Mouse (Mus musculus): ENCODE data around the gene Dnajb1. TPM values are rescaled to one million over a fixed set of nuclear protein-coding genes. Genes with fewer than 3 reads are reported as not detected.
A peak's percentile ranks its signal among the peaks of the same experiment; 100 is the strongest.

The Dnajb1 gene
- polyA plus RNA-seq, 1 experiment: 32.2 TPM

DNA sequence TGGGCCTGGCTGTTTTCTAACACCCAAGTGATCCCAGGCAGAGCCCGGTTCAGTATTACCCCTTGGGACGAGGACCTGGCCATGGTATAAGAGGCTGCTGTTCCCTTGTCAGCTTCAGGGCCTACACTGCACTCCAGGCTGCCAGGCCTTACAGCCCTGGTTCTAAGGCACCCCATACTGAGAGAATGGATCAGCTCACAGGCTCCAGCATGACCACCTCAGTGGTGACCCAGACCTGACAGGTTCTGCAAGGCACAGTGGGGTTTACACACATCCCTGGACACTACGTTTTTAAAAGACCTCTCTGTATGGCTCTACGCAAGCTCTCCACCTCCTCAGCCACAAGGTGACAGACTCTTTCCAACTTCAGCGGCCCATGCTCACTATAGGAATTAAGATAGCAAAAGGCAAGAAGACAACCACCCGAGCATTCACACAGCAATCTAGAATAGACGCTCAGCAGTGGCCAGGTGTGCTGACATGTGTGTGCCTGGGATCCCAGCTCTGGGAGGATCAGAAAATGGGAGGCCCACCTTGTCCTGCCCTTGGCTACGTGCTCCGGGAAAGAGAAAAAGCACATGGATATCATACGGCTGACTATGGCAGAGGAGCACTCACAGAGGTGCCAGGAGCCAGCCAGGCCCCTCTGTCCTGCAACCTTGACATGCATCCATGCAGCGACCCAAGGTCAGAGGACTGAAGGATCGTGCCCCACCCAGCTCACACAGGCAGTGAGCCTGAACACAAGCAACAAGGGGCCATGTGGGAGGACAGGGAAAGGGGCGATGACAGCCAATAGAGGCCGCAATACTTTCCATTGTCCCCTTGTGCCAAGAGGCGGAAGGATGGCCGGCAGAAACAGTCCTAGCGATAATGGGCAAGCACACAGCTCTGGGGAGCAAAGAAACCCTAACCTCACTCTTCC, 29.6 kb upstream of the Dnajb1 start:
- Histone ChIP-seq H3K4me3 (ENCODE audit: insufficient read depth, low read depth, low read length) (no peak overlapping the region), H3K27ac (ENCODE audit: insufficient read depth, low read depth, low read length) (no peak overlapping the region), H3K4me1 (ENCODE audit: control insufficient read depth, insufficient read depth, low read length) (peaks cover 51% of the 10 kb centered on the region), H3K36me3 (ENCODE audit: control insufficient read depth, insufficient read depth, low read length) (no peaks in the 10 kb centered on the region), H3K27me3 (replicated peaks; ENCODE audit: control insufficient read depth, insufficient read depth, low read length) (no peaks in the 10 kb centered on the region)
- no peak for DNase-seq
- 60% methylated on average over 17 of the region's 17 CpGs for WGBS
- TF ChIP-seq POLR2A (IDR thresholded peaks at IDR 0.05; ENCODE audit: low read depth, low read length) (no peak), CTCF (conservative IDR thresholded peaks at IDR 0.05; ENCODE audit: insufficient read depth, insufficient read length, low read depth, low read length) (no peak)

DNA sequence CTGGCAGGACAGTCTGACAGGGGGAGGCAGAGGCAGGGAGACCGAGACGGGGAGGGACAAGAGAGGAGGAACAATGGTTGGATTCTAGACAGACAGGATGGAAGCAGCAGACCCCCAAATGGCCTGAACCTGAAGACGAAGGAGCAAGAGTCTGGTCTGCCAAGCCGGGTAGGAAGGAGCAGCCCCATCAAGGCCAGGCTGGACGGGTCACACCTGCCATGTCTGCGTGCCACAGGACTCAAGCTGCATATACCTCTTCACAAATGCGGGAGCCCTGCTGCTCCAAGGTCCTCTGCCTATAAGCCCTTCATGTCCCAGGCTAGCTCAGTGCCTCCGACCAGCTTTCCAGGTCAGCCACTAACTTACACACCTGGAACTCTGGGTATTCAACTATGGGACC, 28.3 kb upstream of the Dnajb1 start:
- Histone ChIP-seq H3K27me3 (replicated peaks; ENCODE audit: control insufficient read depth, insufficient read depth, low read length) (no peaks in the 10 kb centered on the region), H3K36me3 (ENCODE audit: control insufficient read depth, insufficient read depth, low read length) (no peaks in the 10 kb centered on the region), H3K4me3 (ENCODE audit: insufficient read depth, low read depth, low read length) (no peak overlapping the region), H3K27ac (ENCODE audit: insufficient read depth, low read depth, low read length) (no peak overlapping the region), H3K4me1 (ENCODE audit: control insufficient read depth, insufficient read depth, low read length) (peaks cover 46% of the 10 kb centered on the region)
- no peak for DNase-seq
- no peak for TF ChIP-seq POLR2A (IDR thresholded peaks at IDR 0.05; ENCODE audit: low read depth, low read length)
- TF ChIP-seq CTCF (conservative IDR thresholded peaks at IDR 0.05; ENCODE audit: insufficient read depth, insufficient read length, low read depth, low read length): no peak
- 80% methylated on average over 8 of the region's 8 CpGs for WGBS

DNA sequence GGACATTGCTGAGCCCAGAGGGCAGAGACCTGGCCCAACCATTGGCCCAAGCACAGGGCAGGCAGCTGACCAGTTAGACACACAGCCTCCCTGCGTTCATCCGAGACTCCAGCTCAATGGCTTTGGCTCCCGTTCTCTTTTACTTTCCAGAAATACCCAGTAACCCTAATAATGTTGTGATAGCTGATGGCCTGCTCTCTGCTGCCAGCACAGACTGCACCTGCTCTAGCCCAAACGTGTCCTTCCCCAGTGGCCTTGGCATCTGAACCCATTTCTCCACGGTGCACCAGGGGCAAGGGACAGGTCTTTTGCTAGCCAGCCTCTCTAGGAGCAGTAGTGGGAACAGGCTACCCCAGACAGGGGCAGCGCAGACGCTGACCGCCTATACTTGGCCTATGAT, 27.2 kb upstream of the Dnajb1 start:
- H3K27me3 ChIP-seq (replicated peaks; ENCODE audit: control insufficient read depth, insufficient read depth, low read length): no peaks in the 10 kb centered on the region
- H3K4me1 ChIP-seq (ENCODE audit: control insufficient read depth, insufficient read depth, low read length): peaks cover 48% of the 10 kb centered on the region
- no peak overlapping the region for H3K27ac ChIP-seq (ENCODE audit: insufficient read depth, low read depth, low read length)
- no peaks in the 10 kb centered on the region for H3K36me3 ChIP-seq (ENCODE audit: control insufficient read depth, insufficient read depth, low read length)
- TF ChIP-seq POLR2A (IDR thresholded peaks at IDR 0.05; ENCODE audit: low read depth, low read length) (no peak), CTCF (conservative IDR thresholded peaks at IDR 0.05; ENCODE audit: insufficient read depth, insufficient read length, low read depth, low read length) (no peak)
- no peak for DNase-seq
- WGBS: 50% methylated on average over 8 of the region's 8 CpGs
- no peak overlapping the region for H3K4me3 ChIP-seq (ENCODE audit: insufficient read depth, low read depth, low read length)

DNA sequence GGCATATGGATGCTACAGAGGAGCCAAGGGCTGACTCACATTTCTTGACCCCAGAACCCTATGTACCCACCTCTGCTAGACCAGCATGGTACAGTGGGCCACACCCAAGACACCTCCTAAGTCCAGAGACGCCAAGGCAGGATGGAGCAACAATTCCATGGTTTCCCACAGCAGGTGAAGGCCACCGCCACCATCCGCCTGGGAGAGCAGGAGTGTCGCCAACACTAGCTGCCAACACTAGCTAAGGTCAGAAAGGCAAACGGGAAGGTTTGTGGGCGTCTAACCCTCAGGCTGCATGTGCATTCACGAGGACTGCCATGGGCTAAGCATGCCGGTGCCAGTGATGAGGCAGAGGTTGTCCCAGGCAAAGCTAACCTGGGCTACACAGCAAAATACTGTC, 25.8 kb upstream of the Dnajb1 start:
- DNase-seq: no peak
- TF ChIP-seq CTCF (conservative IDR thresholded peaks at IDR 0.05; ENCODE audit: insufficient read depth, insufficient read length, low read depth, low read length) (no peak), POLR2A (IDR thresholded peaks at IDR 0.05; ENCODE audit: low read depth, low read length) (no peak)
- no peak overlapping the region for H3K4me3 ChIP-seq (ENCODE audit: insufficient read depth, low read depth, low read length)
- WGBS: 55% methylated on average over 8 of the region's 8 CpGs
- no peak overlapping the region for H3K27ac ChIP-seq (ENCODE audit: insufficient read depth, low read depth, low read length)
- H3K4me1 ChIP-seq (ENCODE audit: control insufficient read depth, insufficient read depth, low read length): peaks cover 39% of the 10 kb centered on the region
- H3K27me3 ChIP-seq (replicated peaks; ENCODE audit: control insufficient read depth, insufficient read depth, low read length): no peaks in the 10 kb centered on the region
- no peaks in the 10 kb centered on the region for H3K36me3 ChIP-seq (ENCODE audit: control insufficient read depth, insufficient read depth, low read length)

DNA sequence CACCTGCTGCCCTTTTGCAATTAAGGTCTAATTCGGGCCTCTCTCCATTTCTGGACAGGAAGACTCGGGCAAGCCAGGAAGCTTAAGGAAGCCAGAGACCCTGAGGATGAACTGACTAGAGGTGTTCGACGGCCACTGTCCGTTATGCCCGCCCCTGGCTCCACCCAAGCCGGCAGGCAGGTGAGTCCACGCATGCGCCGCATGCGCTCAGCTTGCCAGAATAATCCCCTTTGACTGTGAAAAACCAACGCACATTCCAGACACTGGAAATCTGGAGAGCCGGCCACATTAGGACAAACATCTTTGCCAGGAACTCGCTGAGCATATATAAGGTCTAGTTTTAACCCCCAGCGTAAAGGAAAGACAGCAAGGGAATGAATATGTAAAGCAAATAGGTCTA, 24.8 kb upstream of the Dnajb1 start:
- H3K4me1 ChIP-seq (ENCODE audit: control insufficient read depth, insufficient read depth, low read length): peaks cover 42% of the 10 kb centered on the region
- no peaks in the 10 kb centered on the region for H3K36me3 ChIP-seq (ENCODE audit: control insufficient read depth, insufficient read depth, low read length)
- WGBS: 77% methylated on average over 15 of the region's 15 CpGs
- no peak overlapping the region for H3K4me3 ChIP-seq (ENCODE audit: insufficient read depth, low read depth, low read length)
- no peak for DNase-seq
- H3K27ac ChIP-seq (ENCODE audit: insufficient read depth, low read depth, low read length): no peak overlapping the region
- TF ChIP-seq CTCF (conservative IDR thresholded peaks at IDR 0.05; ENCODE audit: insufficient read depth, insufficient read length, low read depth, low read length): no peak
- TF ChIP-seq POLR2A (IDR thresholded peaks at IDR 0.05; ENCODE audit: low read depth, low read length): no peak
- H3K27me3 ChIP-seq (replicated peaks; ENCODE audit: control insufficient read depth, insufficient read depth, low read length): no peaks in the 10 kb centered on the region

DNA sequence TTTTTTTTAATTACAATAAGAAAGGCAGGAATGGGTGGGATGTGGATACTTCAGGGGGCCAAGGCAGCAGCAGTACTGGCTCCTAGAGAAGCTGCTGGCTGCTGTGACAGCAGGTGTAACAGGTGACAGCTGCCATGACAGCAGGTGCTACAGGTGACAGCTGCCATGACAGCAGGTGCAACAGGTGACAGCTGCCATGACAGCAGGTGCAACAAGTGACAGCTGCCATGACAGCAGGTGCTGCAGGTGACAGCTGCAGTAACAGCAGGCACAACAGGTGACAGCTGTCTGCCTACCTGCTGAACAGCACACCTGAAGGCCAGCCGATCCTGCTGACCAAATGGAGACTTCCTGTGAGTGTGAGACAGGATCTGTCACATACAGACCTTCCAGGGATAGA, 23.2 kb upstream of the Dnajb1 start:
- WGBS: 66% methylated on average over 1 of the region's 1 CpGs
- Histone ChIP-seq H3K4me3 (ENCODE audit: insufficient read depth, low read depth, low read length) (no peak overlapping the region), H3K27me3 (replicated peaks; ENCODE audit: control insufficient read depth, insufficient read depth, low read length) (no peaks in the 10 kb centered on the region), H3K27ac (ENCODE audit: insufficient read depth, low read depth, low read length) (no peak overlapping the region), H3K36me3 (ENCODE audit: control insufficient read depth, insufficient read depth, low read length) (no peaks in the 10 kb centered on the region), H3K4me1 (ENCODE audit: control insufficient read depth, insufficient read depth, low read length) (peaks cover 38% of the 10 kb centered on the region)
- DNase-seq: no peak
- TF ChIP-seq POLR2A (IDR thresholded peaks at IDR 0.05; ENCODE audit: low read depth, low read length): no peak
- TF ChIP-seq CTCF (conservative IDR thresholded peaks at IDR 0.05; ENCODE audit: insufficient read depth, insufficient read length, low read depth, low read length): no peak

DNA sequence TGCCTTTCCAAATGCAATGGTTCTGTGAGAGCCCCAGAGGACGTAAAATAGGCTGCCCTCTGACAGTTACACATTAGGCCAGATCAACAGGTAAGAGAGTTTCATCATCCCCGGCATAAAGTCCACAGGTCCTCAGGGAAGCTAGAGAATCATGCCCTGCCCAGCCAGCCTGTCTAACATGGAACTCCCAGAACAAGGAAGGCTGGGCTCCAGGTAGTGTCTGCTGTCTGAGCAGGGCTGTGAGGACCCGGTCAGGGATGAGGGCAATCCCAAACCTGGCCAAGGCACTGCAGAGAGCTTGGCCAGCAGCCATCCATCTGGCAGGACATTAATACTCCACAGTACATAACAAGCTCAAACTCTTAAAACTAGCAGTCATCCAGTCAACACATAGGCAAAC, 22.7 kb upstream of the Dnajb1 start:
- 39% methylated on average over 3 of the region's 3 CpGs for WGBS

More for the DNA sequence above, 22.7 kb upstream of the Dnajb1 start:
- Histone ChIP-seq H3K36me3 (ENCODE audit: control insufficient read depth, insufficient read depth, low read length) (no peaks in the 10 kb centered on the region), H3K27ac (ENCODE audit: insufficient read depth, low read depth, low read length) (no peak overlapping the region), H3K27me3 (replicated peaks; ENCODE audit: control insufficient read depth, insufficient read depth, low read length) (no peaks in the 10 kb centered on the region), H3K4me1 (ENCODE audit: control insufficient read depth, insufficient read depth, low read length) (peaks cover 38% of the 10 kb centered on the region), H3K4me3 (ENCODE audit: insufficient read depth, low read depth, low read length) (no peak overlapping the region)
- TF ChIP-seq POLR2A (IDR thresholded peaks at IDR 0.05; ENCODE audit: low read depth, low read length): no peak
- TF ChIP-seq CTCF (conservative IDR thresholded peaks at IDR 0.05; ENCODE audit: insufficient read depth, insufficient read length, low read depth, low read length): no peak
- peak; percentile 71 for DNase-seq
